Mouse (Mus musculus) embryo, embryonic 11 days (tissue): ENCODE measurements around the gene Izumo1r.
"Not testable (repeated sequence)": the region's sequence is repeated elsewhere in the genome, so short reads cannot be mapped to it uniquely, and the experiment has no call there.

ENCODE experiments used
- DNase-seq: peaks from one replicate; pipeline ENCODE4 v3.0.0-alpha.2; 2015

Izumo1r gene

GRCm38 (mm10) chr9:14904741-14905475 is 1.2 kb upstream of the Izumo1r start:
- peak; percentile 39 for DNase-seq

GRCm38 (mm10) chr9:14903006-14903405 is 743 bp downstream of the Izumo1r start:
- DNase-seq = no peak

GRCm38 (mm10) chr9:14902416-14902815 is 1.3 kb downstream of the Izumo1r start:
- no peak for DNase-seq

GRCm38 (mm10) chr9:14901757-14902156 is 2.0 kb downstream of the Izumo1r start:
- no peak for DNase-seq

- no peak for DNase-seq
Observed at GRCm38 (mm10) chr9:14897102-14897501, 6.6 kb downstream of the Izumo1r start.

GRCm38 (mm10) chr9:14895237-14895835 is 8.4 kb downstream of the Izumo1r start:
- DNase-seq = no peak

- no peak for DNase-seq
Observed at GRCm38 (mm10) chr9:14894628-14895027, 9.1 kb downstream of the Izumo1r start.

GRCm38 (mm10) chr9:14893388-14893787 is 10.4 kb downstream of the Izumo1r start:
- DNase-seq = no peak

GRCm38 (mm10) chr9:14891891-14892290 is 11.9 kb downstream of the Izumo1r start:
- no peak for DNase-seq

GRCm38 (mm10) chr9:14890699-14891098 is 13.1 kb downstream of the Izumo1r start:
- no peak for DNase-seq

GRCm38 (mm10) chr9:14888671-14889070 is 15.1 kb downstream of the Izumo1r start:
- DNase-seq = no peak

- no peak for DNase-seq
Observed at GRCm38 (mm10) chr9:14887787-14888382, 15.9 kb downstream of the Izumo1r start.

GRCm38 (mm10) chr9:14885954-14886353 is 17.8 kb downstream of the Izumo1r start:
- DNase-seq = no peak

GRCm38 (mm10) chr9:14885151-14885550 is 18.6 kb downstream of the Izumo1r start:
- no peak for DNase-seq

GRCm38 (mm10) chr9:14884641-14885040 is 19.1 kb downstream of the Izumo1r start:
- no peak for DNase-seq

- DNase-seq = not testable (repeated sequence)
Observed at GRCm38 (mm10) chr9:14876566-14876965, 27.2 kb downstream of the Izumo1r start.

GRCm38 (mm10) chr9:14875743-14876507 is 27.8 kb downstream of the Izumo1r start:
- no peak for DNase-seq

- DNase-seq = peak; percentile 53
Observed at GRCm38 (mm10) chr9:14872181-14872930, 31.4 kb downstream of the Izumo1r start.

GRCm38 (mm10) chr9:14871536-14871935 is 32.2 kb downstream of the Izumo1r start:
- DNase-seq = no peak

GRCm38 (mm10) chr9:14870802-14871201 is 32.9 kb downstream of the Izumo1r start:
- no peak for DNase-seq

- no peak for DNase-seq
Observed at GRCm38 (mm10) chr9:14870377-14870776, 33.4 kb downstream of the Izumo1r start.

- DNase-seq = no peak
Observed at GRCm38 (mm10) chr9:14868326-14868725, 35.4 kb downstream of the Izumo1r start.

GRCm38 (mm10) chr9:14866957-14867356 is 36.8 kb downstream of the Izumo1r start:
- peak; percentile 71 for DNase-seq
